8 mouse cellular contexts compared by ENCODE assay signal in genomic region chr2:72620182-72620652, GRCm38 (mm10).
DNase-seq lines count a peak whose midpoint lies in the region; ATAC-seq and TF ChIP-seq lines count a peak whose summit lies in the region.

No protein-coding gene starts in this region.

- H3K36me3 ChIP-seq in heart, adult 2 months (ENCODE audit: control insufficient read depth, insufficient read depth, low read length) = no peaks in the 10 kb centered on the region
- H3K36me3 ChIP-seq in embryonic facial prominence, embryonic 11.5 days (replicated peaks; ENCODE audit: control insufficient read depth, insufficient read depth, low read depth, low read length) = no peaks in the 10 kb centered on the region
- no peaks in the 10 kb centered on the region for H3K36me3 ChIP-seq in hindbrain, embryonic 15.5 days
- H3K36me3 ChIP-seq in midbrain, embryonic 14.5 days (ENCODE audit: control insufficient read depth, insufficient read depth, low read length) = no peaks in the 10 kb centered on the region

- no peaks in the 10 kb centered on the region for H3K79me2 ChIP-seq in heart, adult 2 months (replicated peaks; ENCODE audit: control insufficient read depth, insufficient read depth, low read length)

- peak; percentile 46 for TF ChIP-seq CTCF in heart, adult 2 months (IDR thresholded peaks at IDR 0.05)

- H3K9me3 ChIP-seq in embryonic facial prominence, embryonic 11.5 days (replicated peaks; ENCODE audit: control insufficient read depth, low read length) = no peaks in the 10 kb centered on the region
- H3K9me3 ChIP-seq in hindbrain, embryonic 15.5 days = no peaks in the 10 kb centered on the region
- no peaks in the 10 kb centered on the region for H3K9me3 ChIP-seq in midbrain, embryonic 14.5 days (ENCODE audit: control insufficient read depth, low read length)

- no peak overlapping the region for H3K4me3 ChIP-seq in heart, adult 2 months
- H3K4me3 ChIP-seq in embryonic facial prominence, embryonic 11.5 days (ENCODE audit: low read depth, low read length) = no peak overlapping the region
- peak overlapping the region; percentile 1; the same call in 1 of the 2 replicates for H3K4me3 ChIP-seq in hindbrain, embryonic 15.5 days
- no peak overlapping the region for H3K4me3 ChIP-seq in midbrain, embryonic 14.5 days (replicated peaks; ENCODE audit: low read depth, low read length)

- no peaks in the 10 kb centered on the region for H3K27me3 ChIP-seq in heart, adult 2 months (ENCODE audit: control insufficient read depth, insufficient read depth, low read length)
- H3K27me3 ChIP-seq in embryonic facial prominence, embryonic 11.5 days (ENCODE audit: control insufficient read depth, insufficient read depth, low read length) = no peaks in the 10 kb centered on the region
- no peaks in the 10 kb centered on the region for H3K27me3 ChIP-seq in hindbrain, embryonic 15.5 days
- H3K27me3 ChIP-seq in midbrain, embryonic 14.5 days (ENCODE audit: control insufficient read depth, insufficient read depth, low read length) = peaks cover 20% of the 10 kb centered on the region

- H3K4me2 ChIP-seq in embryonic facial prominence, embryonic 11.5 days (ENCODE audit: low read depth, low read length) = peak overlapping the region; percentile 22
- H3K4me2 ChIP-seq in hindbrain, embryonic 15.5 days = peak overlapping the region; percentile 36
- peak overlapping the region; percentile 27 for H3K4me2 ChIP-seq in midbrain, embryonic 14.5 days (ENCODE audit: low read length)

- intact Hi-C loops in heart, adult 2 months (cut with DNase I) = no loop called here

- H3K4me1 ChIP-seq in heart, adult 2 months (ENCODE audit: control insufficient read depth, insufficient read depth, low read length) = no peaks in the 10 kb centered on the region
- no peaks in the 10 kb centered on the region for H3K4me1 ChIP-seq in embryonic facial prominence, embryonic 11.5 days (ENCODE audit: control insufficient read depth, insufficient read depth, low read length)
- H3K4me1 ChIP-seq in hindbrain, embryonic 15.5 days (replicated peaks) = peaks cover 14% of the 10 kb centered on the region
- H3K4me1 ChIP-seq in midbrain, embryonic 14.5 days (ENCODE audit: control insufficient read depth, insufficient read depth, low read length) = 0 out of 2 replicates have a peak, but pooled peaks cover 2% of the 10 kb centered on the region

- 0 out of 2 replicates have a peak, but pooled peaks have one; percentile 44 for ATAC-seq in embryonic facial prominence, embryonic 11.5 days (replicated peaks; ENCODE audit: insufficient number of reproducible peaks, low FRiP score, low TSS enrichment, low read depth)
- ATAC-seq in hindbrain, embryonic 15.5 days (ENCODE audit: low FRiP score, low read depth) = peak; percentile 38; the same call in 1 of the 2 replicates
- no peak for ATAC-seq in midbrain, embryonic 14.5 days (ENCODE audit: low FRiP score, low TSS enrichment)

- H3K27ac ChIP-seq in heart, adult 2 months = peak overlapping the region; percentile 21; the same call in 1 of the 2 replicates
- H3K27ac ChIP-seq in embryonic facial prominence, embryonic 11.5 days (replicated peaks; ENCODE audit: low read depth, low read length) = no peak overlapping the region
- H3K27ac ChIP-seq in hindbrain, embryonic 15.5 days (replicated peaks) = no peak overlapping the region
- no peak overlapping the region for H3K27ac ChIP-seq in midbrain, embryonic 14.5 days (replicated peaks; ENCODE audit: low read depth, low read length)

- DNase-seq in heart, adult 2 months = no peak
- DNase-seq in heart, adult 11 months = no peak
- peak; percentile 46 for DNase-seq in embryonic facial prominence, embryonic 11.5 days (ENCODE audit: low spot score)
- no peak for DNase-seq in midbrain, embryonic 14.5 days
- no peak for DNase-seq in ovary, adult 18-20 months (ENCODE audit: low spot score)
- DNase-seq in thymus, postnatal 10 days (ENCODE audit: low spot score in 2 of 2) = no peak
- DNase-seq in kidney, postnatal 4 days = no peak

- WGBS in heart, adult 2 months = 12% methylated on average over 9 of the region's 9 CpGs
- WGBS in embryonic facial prominence, embryonic 11.5 days = 3% methylated on average over 9 of the region's 9 CpGs
- 2% methylated on average over 9 of the region's 9 CpGs for WGBS in hindbrain, embryonic 15.5 days
- under 1% methylated on average over 9 of the region's 9 CpGs for WGBS in midbrain, embryonic 14.5 days

- TF ChIP-seq POLR2A in heart, adult 2 months (IDR thresholded peaks at IDR 0.05; ENCODE audit: insufficient read depth, low read depth, low read length) = no peak

- no peak overlapping the region for H3K9ac ChIP-seq in heart, adult 2 months (ENCODE audit: low read depth, low read length)
- H3K9ac ChIP-seq in embryonic facial prominence, embryonic 11.5 days (replicated peaks; ENCODE audit: low read length) = peak overlapping the region; percentile 37
- H3K9ac ChIP-seq in hindbrain, embryonic 15.5 days = no peak overlapping the region
- H3K9ac ChIP-seq in midbrain, embryonic 14.5 days (replicated peaks; ENCODE audit: low read length) = no peak overlapping the region

- TF ChIP-seq EP300 in heart, adult 2 months (IDR thresholded peaks at IDR 0.05; ENCODE audit: insufficient read depth, low read depth, low read length) = no peak
